ENCODE assay signal across 9 mouse cellular contexts in the genomic region with DNA sequence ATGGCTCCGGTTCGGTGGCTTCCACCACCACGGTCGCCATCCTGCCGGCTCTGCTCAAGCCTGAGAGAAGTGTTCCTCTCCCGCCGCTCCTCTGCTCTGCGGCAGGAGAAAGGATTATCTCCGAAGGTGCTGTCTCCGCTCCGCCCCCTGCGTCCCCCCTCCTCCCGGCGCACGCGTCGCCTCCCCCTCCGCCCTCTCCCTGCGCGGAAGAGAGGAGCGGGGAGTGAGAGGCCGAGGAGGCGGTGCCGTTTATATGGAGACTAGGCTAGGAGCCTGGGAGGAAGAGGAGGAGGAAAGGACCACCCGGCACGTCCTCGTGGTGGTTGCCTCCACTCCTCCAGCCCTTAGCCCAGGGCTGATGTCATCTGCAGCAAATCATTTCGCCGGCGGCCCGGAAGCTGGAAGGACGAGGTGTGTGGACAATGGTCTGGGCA. TPM values are rescaled to one million over a fixed set of nuclear protein-coding genes. Genes with fewer than 3 reads are reported as not detected.
A peak's percentile ranks its signal among the peaks of the same experiment; 100 is the strongest.
DNase-seq lines count a peak whose midpoint lies in the region; ATAC-seq and TF ChIP-seq lines count a peak whose summit lies in the region.
"Had no signal": no experiment of that assay in that cellular context is flagged by ENCODE, and none has a peak within 500 bp of the region (broad histone marks: within the 10 kb centered on the region; RNA-seq: fewer than 3 reads in every experiment).

A gene (minus strand): TSS at position 93 of the 434 bp plus-strand sequence.

- H3K36me3 ChIP-seq in lung, embryonic 15.5 days, result no peaks in the 10 kb centered on the region

- TF ChIP-seq CTCF in cerebellum, adult 2 months (IDR thresholded peaks at IDR 0.05; ENCODE audit: borderline replicate concordance, insufficient read depth, low read depth, low read length), result no peak

- peak within 1 kb of the TSS; percentile 48 for H3K9ac ChIP-seq in lung, embryonic 15.5 days

- no peaks in the 10 kb centered on the region; the same call in none of the 2 replicates for H3K4me1 ChIP-seq in cerebellum, adult 2 months (ENCODE audit: control insufficient read depth, insufficient read depth, low read length)
- H3K4me1 ChIP-seq in lung, embryonic 15.5 days, result peaks cover 23% of the 10 kb centered on the region

- peak; percentile 88 for DNase-seq in R1 (ENCODE audit: low read depth, low spot score)
- DNase-seq in cerebellum, adult 2 months, result peak; percentile 90
- peak; percentile 72 for DNase-seq in heart, postnatal 4 days
- peak; percentile 83 for DNase-seq in layer of hippocampus, adult 9-11 months
- DNase-seq in retina, embryonic 14.5 days (ENCODE audit: low spot score), result peak; percentile 86

- H3K4me2 ChIP-seq in lung, embryonic 15.5 days, result peak within 1 kb of the TSS; percentile 92

- peak within 1 kb of the TSS; percentile 84 for H3K4me3 ChIP-seq in cerebellum, adult 2 months (replicated peaks; ENCODE audit: insufficient read depth, low read depth, low read length)
- peak within 1 kb of the TSS; percentile 57 for H3K4me3 ChIP-seq in lung, embryonic 15.5 days

- WGBS in cerebellum, adult 2 months, result 2% methylated on average over 29 of the region's 32 CpGs
- WGBS in lung, embryonic 15.5 days, result under 1% methylated on average over 24 of the region's 32 CpGs

- TF ChIP-seq POLR2A in cerebellum, adult 2 months (IDR thresholded peaks at IDR 0.05; ENCODE audit: borderline replicate concordance, insufficient read depth, low read length), result peak; percentile 96

- peak within 1 kb of the TSS; percentile 97 for H3K27ac ChIP-seq in cerebellum, adult 2 months (ENCODE audit: insufficient read depth, low read length)
- peak within 1 kb of the TSS; percentile 65 for H3K27ac ChIP-seq in lung, embryonic 15.5 days
- H3K27ac ChIP-seq: macrophage had no signal

- no peaks in the 10 kb centered on the region for H3K27me3 ChIP-seq in cerebellum, adult 2 months (ENCODE audit: control insufficient read depth, insufficient read depth, low read length)
- H3K27me3 ChIP-seq in lung, embryonic 15.5 days, result 0 out of 2 replicates have a peak, but pooled peaks cover 5% of the 10 kb centered on the region

- H3K9me3 ChIP-seq in lung, embryonic 15.5 days, result no peaks in the 10 kb centered on the region

- peak; percentile 81 for ATAC-seq in frontal cortex, adult (ENCODE audit: low TSS enrichment)
- ATAC-seq in lung, embryonic 15.5 days (ENCODE audit: borderline replicate concordance, extremely low read depth, low FRiP score, low TSS enrichment), result peak; percentile 82
- no peak for ATAC-seq in activated CD4-positive, CD25-positive, alpha-beta regulatory T cell, adult 4 months

RNA-seq across cellular contexts. Expression of the gene that starts here (rescaled TPM):
- polyA plus RNA-seq in cerebellum, adult 2 months (2012; rRNA removed), result 155 and 166 TPM in 2 replicates
- 10 to 100 TPM; 48.0 to 57.3 TPM for total RNA-seq in heart, postnatal 4 days (2021)
- polyA plus RNA-seq in lung, embryonic 15.5 days (2015; fragmentation: Nextera tagmentation; extraction: Ambion mirVana), result 63.4 and 76.4 TPM in 2 replicates
- under 1 TPM; 0.04 to 0.40 TPM for polyA plus RNA-seq in activated CD4-positive, CD25-positive, alpha-beta regulatory T cell, adult 4 months (2017; shearing (Covaris generic))

Comparison
In these comparisons a context has a peak if more than half of its experiments do, and no peak if none do; other contexts are left out.
1. RNA of the gene that starts here (polyA plus RNA-seq): 155 to 166 TPM in cerebellum, adult 2 months and 63.4 to 76.4 TPM in lung, embryonic 15.5 days; 0.04 to 0.40 TPM in activated CD4-positive, CD25-positive, alpha-beta regulatory T cell, adult 4 months; every median in the first group is over 10 times any median in the second.
2. Peak in every context shown above with its lines, with median percentiles within 50 percentile points of each other: DNase-seq.